Mouse (Mus musculus) lung, postnatal 0 days (tissue): Measurements from ENCODE around the gene Ror1. TPM values are rescaled to one million over a fixed set of nuclear protein-coding genes. Genes with fewer than 3 reads are reported as not detected.
A peak's percentile ranks its signal among the peaks of the same experiment; 100 is the strongest.

ENCODE experiments used
- ATAC-seq: fragments of 200-750 bp; cut with Nextera tagmentation; 2 replicates; pipeline ENCODE4 v1.8.0; 2017; ENCODE audit warnings: moderate library complexity
- DNase-seq: peaks from one replicate; pipeline ENCODE4 v3.0.0-alpha.2; 2016; ENCODE audit warnings: low spot score
- H3K27ac ChIP-seq: fragments of 300-500 bp; sonication (generic); 2 replicates; pipeline ENCODE4 v1.5.1; 2014; ENCODE audit warnings: antibody characterized with exemption, mild to moderate bottlenecking, low read length, mixed read lengths
- H3K27me3 ChIP-seq: fragments of 300-500 bp; sonication (generic); replicated peaks from 2 replicates; pipeline ENCODE4 v1.6.1; 2014; ENCODE audit warnings: low read length, mixed read lengths; ENCODE audit not compliant: insufficient read depth
- H3K36me3 ChIP-seq: fragments of 300-500 bp; sonication (generic); 2 replicates; pipeline ENCODE4 v1.6.1; 2014; ENCODE audit warnings: low read length, mixed read lengths; ENCODE audit not compliant: insufficient read depth
- H3K4me1 ChIP-seq: fragments of 300-500 bp; sonication (generic); 2 replicates; pipeline ENCODE4 v1.6.1; 2014; ENCODE audit warnings: antibody characterized with exemption, low read depth, low read length, mixed read lengths; ENCODE audit not compliant: insufficient read depth
- H3K4me2 ChIP-seq: fragments of 300-500 bp; sonication (generic); replicated peaks from 2 replicates; pipeline ENCODE4 v1.6.1; 2014; ENCODE audit warnings: low read depth, mild to moderate bottlenecking, low read length, moderate library complexity, mixed read lengths
- H3K4me3 ChIP-seq: fragments of 300-500 bp; sonication (generic); 2 replicates; pipeline ENCODE4 v1.5.1; 2014; ENCODE audit warnings: low read depth, low read length
- H3K9ac ChIP-seq: fragments of 300-500 bp; sonication (generic); replicated peaks from 2 replicates; pipeline ENCODE4 v1.6.1; 2014; ENCODE audit warnings: low read depth, mild to moderate bottlenecking
- H3K9me3 ChIP-seq: fragments of 300-500 bp; sonication (generic); 2 replicates; pipeline ENCODE4 v1.6.1; 2016; ENCODE audit warnings: low read length, mixed read lengths
- CTCF ChIP-seq: IDR thresholded peaks from 2 replicates; pipeline ENCODE4 v1.5.1; 2016; ENCODE audit warnings: antibody characterized with exemption, mild to moderate bottlenecking
- EP300 ChIP-seq: IDR thresholded peaks from 2 replicates; pipeline ENCODE4 v1.6.1; 2016; ENCODE audit warnings: antibody characterized with exemption, mild to moderate bottlenecking, control low read depth
- WGBS: fragments of 180-500 bp; shearing (Covaris S2); extraction: QIAGEN DNeasy Blood & Tissue Kit; methylation state at CpG from one replicate; pipeline ENCODE4 v1.1.7; 2014; 5-methylcytosine and 5-hydroxymethylcytosine counted together
- polyA plus RNA-seq: library from polyadenylated mRNA; unstranded; fragments of >200 nt; fragmentation: Nextera tagmentation; extraction: Ambion mirVana; gene quantifications from 2 replicates; pipeline ENCODE4 v1.2.1, GENCODE M21; 2015

Ror1 gene
- polyA plus RNA-seq, 1 experiment from 2014 or later, result 6.2 TPM

GRCm38 (mm10) chr4:100273356-100273755, 177.8 kb downstream of the Ror1 start:
- H3K9me3 ChIP-seq, result no peaks in the 10 kb centered on the region
- 84% methylated on average over 3 of the region's 3 CpGs for WGBS

GRCm38 (mm10) chr4:100273807-100274480, 178.4 kb downstream of the Ror1 start:
- ATAC-seq, result no peak
- H3K27me3 ChIP-seq, result no peaks in the 10 kb centered on the region
- no peaks in the 10 kb centered on the region for H3K9me3 ChIP-seq
- no peak for TF ChIP-seq CTCF
- peak; percentile 53 for TF ChIP-seq EP300
- H3K4me1 ChIP-seq, result no peaks in the 10 kb centered on the region
- H3K4me3 ChIP-seq, result no peak overlapping the region
- H3K36me3 ChIP-seq, result no peaks in the 10 kb centered on the region
- H3K4me2 ChIP-seq, result no peak overlapping the region
- no peak overlapping the region for H3K27ac ChIP-seq
- no peak for DNase-seq
- 91% methylated on average over 4 of the region's 4 CpGs for WGBS
- no peak overlapping the region for H3K9ac ChIP-seq

More at GRCm38 (mm10) chr4:100273356-100273755, 177.8 kb downstream of the Ror1 start:
- ATAC-seq, result no peak
- no peak for DNase-seq
- no peak overlapping the region for H3K9ac ChIP-seq
- no peak overlapping the region for H3K4me2 ChIP-seq
- no peaks in the 10 kb centered on the region for H3K4me1 ChIP-seq
- no peaks in the 10 kb centered on the region for H3K36me3 ChIP-seq
- no peaks in the 10 kb centered on the region for H3K27me3 ChIP-seq
- H3K27ac ChIP-seq, result no peak overlapping the region
- no peak overlapping the region for H3K4me3 ChIP-seq
- TF ChIP-seq CTCF (no peak), EP300 (no peak)

GRCm38 (mm10) chr4:100276482-100276881, 180.9 kb downstream of the Ror1 start:
- H3K4me2 ChIP-seq, result no peak overlapping the region
- no peak overlapping the region for H3K9ac ChIP-seq
- H3K4me3 ChIP-seq, result no peak overlapping the region
- TF ChIP-seq CTCF (no peak), EP300 (no peak)
- 54% methylated on average over 7 of the region's 7 CpGs for WGBS
- DNase-seq (no peak), ATAC-seq (no peak; the same call in 1 of the 2 replicates)
- H3K27me3 ChIP-seq, result no peaks in the 10 kb centered on the region
- no peaks in the 10 kb centered on the region for H3K9me3 ChIP-seq
- no peaks in the 10 kb centered on the region for H3K36me3 ChIP-seq
- no peaks in the 10 kb centered on the region for H3K4me1 ChIP-seq
- H3K27ac ChIP-seq, result no peak overlapping the region

GRCm38 (mm10) chr4:100276970-100277369, 181.4 kb downstream of the Ror1 start:
- H3K27me3 ChIP-seq, result no peaks in the 10 kb centered on the region
- H3K4me1 ChIP-seq, result no peaks in the 10 kb centered on the region
- 0 out of 2 replicates have a peak overlapping the region, but pooled peaks have one; percentile 32 for H3K27ac ChIP-seq
- DNase-seq (no peak), ATAC-seq (peak; percentile 41; the same call in 1 of the 2 replicates)
- no peaks in the 10 kb centered on the region for H3K9me3 ChIP-seq
- H3K36me3 ChIP-seq, result no peaks in the 10 kb centered on the region
- no peak for TF ChIP-seq CTCF
- TF ChIP-seq EP300, result no peak
- no peak overlapping the region for H3K9ac ChIP-seq
- H3K4me2 ChIP-seq, result no peak overlapping the region
- WGBS, result 43% methylated on average over 1 of the region's 1 CpGs
- H3K4me3 ChIP-seq, result no peak overlapping the region

- H3K36me3 ChIP-seq, result no peaks in the 10 kb centered on the region
- TF ChIP-seq EP300 (no peak), CTCF (no peak)
- WGBS, result 58% methylated on average over 8 of the region's 8 CpGs
- H3K4me1 ChIP-seq, result no peaks in the 10 kb centered on the region; the same call in 1 of the 2 replicates
- ATAC-seq (no peak), DNase-seq (no peak)
- no peak overlapping the region for H3K4me2 ChIP-seq
- H3K27me3 ChIP-seq, result no peaks in the 10 kb centered on the region
- no peaks in the 10 kb centered on the region for H3K9me3 ChIP-seq
- no peak overlapping the region for H3K4me3 ChIP-seq
- H3K9ac ChIP-seq, result no peak overlapping the region
- H3K27ac ChIP-seq, result no peak overlapping the region
Observed at GRCm38 (mm10) chr4:100283171-100283880, 187.7 kb downstream of the Ror1 start.

GRCm38 (mm10) chr4:100284528-100284927, 188.9 kb downstream of the Ror1 start:
- H3K27ac ChIP-seq, result no peak overlapping the region
- WGBS, result 82% methylated on average over 6 of the region's 6 CpGs

More at GRCm38 (mm10) chr4:100284528-100284927, 188.9 kb downstream of the Ror1 start:
- DNase-seq (no peak), ATAC-seq (no peak)
- H3K4me3 ChIP-seq, result no peak overlapping the region
- no peak overlapping the region for H3K4me2 ChIP-seq
- H3K27me3 ChIP-seq, result no peaks in the 10 kb centered on the region
- no peaks in the 10 kb centered on the region for H3K36me3 ChIP-seq
- no peak overlapping the region for H3K9ac ChIP-seq
- H3K4me1 ChIP-seq, result no peaks in the 10 kb centered on the region; the same call in 1 of the 2 replicates
- no peaks in the 10 kb centered on the region for H3K9me3 ChIP-seq
- TF ChIP-seq EP300, result no peak
- no peak for TF ChIP-seq CTCF
